Mouse (Mus musculus) heart, adult 2 months (tissue): ENCODE measurements around the gene Gnptg.
"Not testable (repeated sequence)": the region's sequence is repeated elsewhere in the genome, so short reads cannot be mapped to it uniquely, and the experiment has no call there.

ENCODE experiments used
- CTCF ChIP-seq: fragments of 200-600 bp; IDR thresholded peaks from 2 replicates; pipeline ENCODE4 v1.8.1; 2022; ENCODE audit warnings: antibody characterized with exemption, mild to moderate bottlenecking, moderate library complexity
- POLR2A ChIP-seq: fragments of 200-500 bp; IDR thresholded peaks from 2 replicates; pipeline ENCODE4 v1.6.1; 2011; ENCODE audit warnings: mild to moderate bottlenecking, low read depth, low read length, control low read depth; ENCODE audit not compliant: insufficient read depth

DNA sequence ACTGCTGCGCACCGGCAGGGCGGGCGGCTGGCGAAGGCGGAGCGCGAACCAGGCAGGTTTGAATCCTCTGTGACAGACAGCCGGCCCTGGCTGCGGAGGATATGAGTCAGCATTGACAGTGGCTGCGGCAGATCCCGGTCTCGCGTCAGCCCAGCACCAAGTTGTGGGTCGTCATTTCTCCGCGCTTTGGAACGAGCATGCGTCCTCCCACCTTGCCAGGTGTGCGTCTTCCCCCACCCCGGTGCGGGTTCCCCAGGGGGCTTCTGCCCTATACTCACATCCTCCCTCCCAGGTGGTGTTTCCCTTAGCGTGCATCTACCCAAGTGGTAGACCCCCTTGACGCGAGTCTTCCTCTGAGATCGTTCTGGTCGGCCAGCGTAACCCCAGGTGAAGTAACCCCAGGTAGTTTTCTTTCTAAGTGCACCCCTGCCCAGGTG is 17.4 kb downstream of the Gnptg start:
- TF ChIP-seq POLR2A, CTCF: not testable (repeated sequence)
